Mouse (Mus musculus) cortical plate, adult 2 months (tissue): ENCODE measurements around the gene Utp6. TPM values are rescaled to one million over a fixed set of nuclear protein-coding genes. Genes with fewer than 3 reads are reported as not detected.

ENCODE experiments used
- H3K27ac ChIP-seq: fragments of 200-500 bp; 2 replicates; pipeline ENCODE4 v1.5.1; 2012; ENCODE audit warnings: low read length, control low read depth, inconsistent platforms; ENCODE audit not compliant: insufficient read depth
- H3K4me1 ChIP-seq: fragments of 200-500 bp; 2 replicates; pipeline ENCODE4 v1.6.1; 2011; ENCODE audit warnings: low read length; ENCODE audit not compliant: control insufficient read depth, insufficient read depth
- H3K4me3 ChIP-seq: fragments of 200-500 bp; 2 replicates; pipeline ENCODE4 v1.5.1; 2011; ENCODE audit warnings: mild to moderate bottlenecking, low read length, control low read depth; ENCODE audit not compliant: insufficient read depth
- CTCF ChIP-seq: fragments of 200-500 bp; IDR thresholded peaks from 2 replicates; pipeline ENCODE4 v1.5.1; 2011; ENCODE audit warnings: mild to moderate bottlenecking, control low read depth, low read length; ENCODE audit not compliant: insufficient read depth; ENCODE audit errors: extremely low read depth
- POLR2A ChIP-seq: fragments of 200-500 bp; IDR thresholded peaks from 2 replicates; pipeline ENCODE4 v1.6.1; 2011; ENCODE audit warnings: mild to moderate bottlenecking, low read length, control low read depth; ENCODE audit not compliant: insufficient read depth; ENCODE audit errors: extremely low read depth
- polyA plus RNA-seq: library from polyadenylated mRNA; depleted of rRNA; stranded (reverse); fragments of >200 nt; gene quantifications from 2 replicates; pipeline ENCODE4 v1.2.3, GENCODE M21; 2012

Gene Utp6
- polyA plus RNA-seq, 1 experiment: 19.4 TPM

DNA sequence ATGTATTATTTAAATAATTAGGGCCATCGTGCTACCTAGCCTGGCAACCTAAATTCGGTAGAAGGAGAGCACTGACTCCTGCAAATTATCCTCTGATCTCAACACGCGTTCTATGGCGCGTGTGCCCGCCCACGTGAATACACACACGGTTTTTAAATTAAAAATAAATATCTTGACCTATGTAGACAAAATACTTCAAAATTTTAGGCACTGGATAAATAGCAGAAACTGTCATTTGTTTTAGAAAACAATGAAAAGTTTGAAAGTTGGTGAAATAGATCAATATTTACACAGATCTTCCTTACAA is 640 bp upstream of the Utp6 start:
- peak overlapping the region; percentile 80 for H3K4me3 ChIP-seq
- H3K4me1 ChIP-seq: peaks cover 2% of the 10 kb centered on the region
- TF ChIP-seq POLR2A (no peak), CTCF (no peak)
- H3K27ac ChIP-seq: no peak overlapping the region

DNA sequence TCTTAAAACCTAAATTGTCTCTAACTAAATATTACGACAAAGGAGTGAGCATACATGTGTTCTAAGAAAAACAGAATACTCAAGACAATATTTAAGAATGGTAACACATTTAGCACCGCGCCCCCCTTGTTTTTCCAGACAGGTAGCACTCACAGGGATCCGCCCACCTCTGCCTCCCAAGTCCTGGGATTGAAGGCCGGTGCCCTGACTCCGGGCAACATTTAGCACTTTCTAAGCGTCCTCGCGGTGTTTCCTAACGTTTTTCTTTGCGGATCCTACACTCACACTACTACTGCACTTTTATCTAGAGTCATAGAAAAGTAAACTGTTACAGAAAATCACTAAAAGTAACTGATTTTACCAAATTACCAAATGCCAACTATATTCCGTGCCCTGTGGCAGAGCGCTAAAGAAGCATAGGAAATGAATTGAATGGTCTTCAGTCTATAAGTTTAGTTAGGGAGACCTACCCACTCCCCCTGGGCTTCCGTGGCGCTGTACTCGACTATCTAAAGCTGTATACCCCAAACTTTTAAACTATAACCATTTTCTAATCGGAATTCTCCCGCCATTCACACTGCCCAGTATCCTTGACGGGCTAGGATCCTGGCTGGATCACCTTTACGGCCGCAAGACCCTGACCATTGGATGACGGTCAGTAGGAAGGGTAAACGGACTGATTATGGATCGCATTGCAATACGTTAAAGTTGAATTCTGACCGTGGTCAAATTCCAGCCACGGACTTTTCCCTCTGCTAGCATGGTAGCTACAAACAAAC is 655 bp downstream of the Utp6 start:
- no peak overlapping the region for H3K27ac ChIP-seq
- TF ChIP-seq POLR2A: no peak
- TF ChIP-seq CTCF: no peak
- peaks cover 2% of the 10 kb centered on the region for H3K4me1 ChIP-seq
- peak overlapping the region; percentile 80 for H3K4me3 ChIP-seq

DNA sequence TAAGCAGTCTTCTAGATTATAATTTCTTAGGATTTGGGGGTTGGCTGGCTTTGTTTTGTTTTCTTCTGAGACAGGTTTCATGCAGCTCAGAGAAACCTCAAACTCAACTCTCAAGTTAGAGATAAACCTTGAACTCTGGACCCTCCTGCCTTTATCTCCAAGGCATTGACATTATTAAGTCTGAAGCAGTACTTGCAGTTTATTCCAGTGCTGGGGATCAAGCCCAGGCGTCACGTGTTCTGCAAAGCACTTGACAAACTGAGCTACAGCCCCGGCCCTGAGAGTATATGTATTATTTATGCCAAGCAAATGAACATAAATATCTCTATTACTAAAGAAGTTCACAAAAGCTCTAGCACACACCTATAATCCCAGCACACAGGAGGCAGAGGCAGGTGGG is 14.9 kb downstream of the Utp6 start:
- Histone ChIP-seq H3K4me1 (no peaks in the 10 kb centered on the region), H3K4me3 (no peak overlapping the region), H3K27ac (no peak overlapping the region)
- TF ChIP-seq CTCF: no peak
- no peak for TF ChIP-seq POLR2A

DNA sequence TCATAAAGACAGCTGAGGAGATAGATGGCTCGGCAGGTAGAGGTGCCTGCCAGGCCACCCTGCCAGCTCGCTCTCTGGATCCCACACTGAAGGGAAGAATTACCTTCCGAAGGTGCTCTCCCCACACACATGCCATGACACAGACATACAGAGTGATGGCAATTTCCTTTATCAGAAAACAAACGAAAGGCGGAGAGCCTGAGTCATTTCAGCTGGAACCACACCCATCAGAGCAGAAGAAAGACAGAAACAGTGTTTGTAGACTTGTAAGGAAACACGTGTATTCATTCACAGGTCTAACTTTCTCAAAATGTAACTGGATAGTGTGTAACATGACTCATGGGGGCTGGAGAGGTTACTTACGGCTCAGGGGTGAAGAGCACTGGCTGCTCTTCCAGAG is 18.6 kb downstream of the Utp6 start:
- no peak for TF ChIP-seq CTCF
- no peak for TF ChIP-seq POLR2A
- H3K27ac ChIP-seq: no peak overlapping the region
- H3K4me1 ChIP-seq: no peaks in the 10 kb centered on the region
- no peak overlapping the region for H3K4me3 ChIP-seq

DNA sequence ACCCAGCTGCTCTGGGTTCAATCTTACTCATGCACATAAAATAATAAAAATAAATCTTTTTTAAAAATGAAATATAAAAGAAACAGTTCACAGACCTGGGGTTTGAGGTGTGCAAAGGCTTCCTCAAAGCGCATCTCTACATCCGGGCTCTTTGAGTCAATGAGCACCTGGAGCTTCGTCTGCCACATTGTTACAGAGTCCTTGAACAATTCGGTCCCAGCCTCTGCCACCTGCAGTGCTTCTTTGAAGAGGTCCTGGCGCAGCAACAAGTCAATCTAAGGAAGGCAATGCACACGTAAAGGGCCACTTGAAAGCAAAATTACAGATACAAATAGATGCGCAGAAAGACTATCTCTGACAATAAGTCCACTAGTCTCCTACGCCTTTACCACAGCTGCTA is 19.1 kb downstream of the Utp6 start:
- Histone ChIP-seq H3K4me3 (no peak overlapping the region), H3K27ac (no peak overlapping the region), H3K4me1 (no peaks in the 10 kb centered on the region)
- TF ChIP-seq POLR2A (no peak), CTCF (no peak)

DNA sequence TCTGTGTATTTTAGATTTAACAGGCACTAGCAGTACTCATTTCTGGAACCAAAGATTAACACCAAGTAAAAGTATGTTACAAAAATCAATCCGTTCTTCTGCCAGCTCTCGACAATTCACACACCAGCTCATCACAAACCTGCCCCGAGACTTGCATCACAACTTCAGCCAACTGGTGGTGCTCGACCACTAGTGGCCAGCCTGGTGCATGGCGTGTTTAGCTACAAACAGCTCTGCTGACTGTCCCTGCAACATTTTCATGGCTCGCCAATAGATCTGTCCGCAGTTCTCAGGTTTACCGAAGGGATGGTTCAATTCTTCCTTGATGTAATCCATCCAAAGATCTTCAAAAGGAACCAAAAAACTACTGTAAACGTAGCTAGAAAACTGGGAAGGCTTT is 26.4 kb downstream of the Utp6 start:
- TF ChIP-seq POLR2A (no peak), CTCF (no peak)

DNA sequence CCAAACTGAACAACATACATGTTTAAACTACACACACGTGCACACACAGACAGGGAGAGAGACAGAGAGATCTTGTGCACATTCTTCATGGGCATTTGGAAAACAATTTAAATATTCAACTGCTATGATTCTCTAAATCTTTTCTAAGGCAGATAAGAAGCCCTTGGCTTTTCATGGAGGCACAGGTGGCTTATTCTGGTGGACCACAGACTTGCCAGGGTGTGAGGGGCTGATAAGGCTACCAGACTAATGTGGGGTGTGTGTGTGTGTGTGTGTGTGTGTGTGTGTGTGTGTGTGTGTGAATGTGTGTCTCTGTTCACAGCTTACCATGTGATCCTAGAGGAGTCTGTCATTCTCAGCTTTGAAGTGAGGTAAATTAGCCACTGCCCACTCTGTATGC is 39.4 kb downstream of the Utp6 start:
- H3K4me3 ChIP-seq: no peak overlapping the region
- H3K27ac ChIP-seq: no peak overlapping the region
- TF ChIP-seq POLR2A (no peak), CTCF (no peak)
- H3K4me1 ChIP-seq: no peaks in the 10 kb centered on the region

More for the DNA sequence above, 26.4 kb downstream of the Utp6 start:
- H3K4me3 ChIP-seq: no peak overlapping the region
- no peaks in the 10 kb centered on the region for H3K4me1 ChIP-seq
- H3K27ac ChIP-seq: no peak overlapping the region

DNA sequence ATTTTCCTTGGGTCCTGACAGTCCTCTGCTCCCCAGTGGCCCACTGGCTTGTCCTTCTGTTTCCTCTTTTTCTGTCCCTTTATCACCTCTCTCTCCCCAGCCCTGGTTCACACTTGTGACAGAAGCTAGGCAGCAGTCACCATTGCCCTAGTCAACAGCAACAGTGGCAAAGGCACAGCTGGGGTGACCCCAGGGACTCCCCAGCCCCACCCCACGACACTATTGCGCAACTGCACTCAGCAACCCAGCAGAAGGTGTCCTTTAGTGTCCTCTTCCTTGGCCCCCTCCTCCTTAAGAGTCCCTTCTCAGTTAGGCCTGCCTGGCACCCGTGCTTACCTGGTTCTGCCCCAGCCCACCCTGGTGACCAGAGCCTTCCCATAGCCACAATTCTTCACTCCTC is 40.0 kb downstream of the Utp6 start:
- TF ChIP-seq CTCF (no peak), POLR2A (no peak)
- H3K4me1 ChIP-seq: no peaks in the 10 kb centered on the region
- H3K4me3 ChIP-seq: no peak overlapping the region
- no peak overlapping the region for H3K27ac ChIP-seq

DNA sequence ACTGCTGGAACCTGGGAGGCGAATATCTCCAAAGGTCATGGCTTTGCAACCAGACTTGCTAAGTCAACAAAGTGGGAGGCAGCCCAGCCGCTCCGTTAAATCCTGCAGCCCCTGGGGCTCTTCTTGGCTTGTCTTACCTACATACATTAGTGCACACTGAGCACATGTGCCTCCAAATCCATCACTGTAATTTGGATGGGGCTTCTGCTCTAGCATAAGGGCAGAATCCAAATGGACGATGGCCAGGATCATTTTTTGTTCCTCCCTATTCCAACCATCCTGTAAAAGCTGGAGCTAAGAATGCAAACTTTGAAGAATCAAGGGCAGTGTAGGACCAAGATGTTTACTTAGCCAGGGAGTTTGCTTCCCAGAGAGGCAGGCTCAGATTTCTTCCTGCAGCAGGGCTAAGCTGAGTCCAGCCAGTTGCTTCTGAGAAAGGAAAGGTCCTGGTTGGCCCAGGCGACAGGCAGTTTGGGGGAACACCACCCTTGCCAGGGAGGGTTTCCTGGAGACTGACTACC is 41.6 kb downstream of the Utp6 start:
- no peak for TF ChIP-seq POLR2A
- no peak for TF ChIP-seq CTCF
- H3K27ac ChIP-seq: no peak overlapping the region
- no peaks in the 10 kb centered on the region for H3K4me1 ChIP-seq
- H3K4me3 ChIP-seq: no peak overlapping the region
